Mouse (Mus musculus) kidney, adult 10 weeks (tissue): ENCODE measurements around the gene Atg4b. TPM values are rescaled to one million over a fixed set of nuclear protein-coding genes. Genes with fewer than 3 reads are reported as not detected.

Experiments
- polyA plus RNA-seq: library from polyadenylated mRNA; stranded (reverse); fragments of 350-450 nt; fragmentation: Illumina TruSeq; extraction: RNeasy Lipid Tissue Mini Kit (QIAGEN cat#74804); gene quantifications from one replicate; pipeline ENCODE4 v1.2.3, GENCODE M21; 2014; ENCODE audit warnings: low read depth, low replicate concordance

Gene Atg4b
- polyA plus RNA-seq, result 35.9 TPM

DNA sequence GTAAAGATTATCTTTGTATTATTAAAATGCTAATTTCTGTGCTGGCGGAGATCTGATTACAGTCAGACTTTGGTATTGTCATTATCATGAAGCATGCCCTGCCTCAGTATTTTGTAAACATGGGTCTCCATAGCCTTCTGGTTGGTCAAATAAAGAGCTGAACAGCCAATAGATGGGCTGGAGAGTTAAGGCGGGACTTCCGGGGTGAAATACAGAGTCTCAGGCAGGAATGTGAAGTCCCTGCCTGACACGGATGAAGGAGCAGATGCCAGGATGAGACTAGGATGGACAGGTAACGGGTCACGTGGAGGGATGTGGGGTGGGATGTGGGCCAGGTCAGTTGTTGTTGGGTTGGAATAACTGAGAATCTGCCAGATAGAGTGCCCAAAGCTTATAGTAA is at the start of gene Atg4b:
TSS of gene Atg4b (plus strand) at position 211 of the 400 bp plus-strand sequence.

DNA sequence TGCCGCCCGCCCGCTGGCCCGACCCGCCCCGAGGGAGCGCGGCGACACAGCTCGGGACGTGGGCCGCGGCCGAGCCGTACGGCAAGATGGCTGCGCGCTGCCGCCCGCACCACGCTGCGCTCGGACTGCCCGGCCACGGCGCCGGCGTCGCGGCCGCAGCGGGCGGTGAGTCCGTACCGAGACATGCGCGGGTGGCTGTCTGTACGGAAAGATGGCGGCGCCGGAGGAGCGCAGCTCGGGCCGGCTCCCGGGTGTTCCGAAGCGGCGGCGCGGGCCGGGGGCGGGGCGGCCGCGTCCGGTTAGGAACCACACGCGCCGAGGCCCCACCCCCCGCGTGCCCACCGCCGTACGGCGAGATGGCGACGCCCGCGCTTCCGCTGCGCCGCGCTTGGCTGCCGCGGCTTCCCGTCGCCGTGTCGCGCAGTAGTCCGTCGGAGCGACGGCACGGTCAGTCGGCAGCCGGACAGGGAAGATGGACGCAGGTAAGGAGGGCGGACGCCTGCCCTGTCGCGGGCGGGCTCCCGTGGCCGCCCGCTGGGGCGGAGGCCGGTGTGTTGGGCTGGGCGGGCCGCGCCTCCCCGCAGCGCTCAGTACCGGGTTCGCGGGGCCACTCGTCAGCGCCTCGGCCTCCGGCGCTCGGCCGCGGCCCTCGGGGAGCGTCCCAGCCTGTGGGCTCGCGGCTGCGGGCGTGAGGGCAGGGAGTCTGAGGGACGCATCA is 3.4 kb downstream of the Atg4b start, which contains the start of gene Thap4:
TSS of gene Thap4 (minus strand) at position 292 of the 718 bp plus-strand sequence.

DNA sequence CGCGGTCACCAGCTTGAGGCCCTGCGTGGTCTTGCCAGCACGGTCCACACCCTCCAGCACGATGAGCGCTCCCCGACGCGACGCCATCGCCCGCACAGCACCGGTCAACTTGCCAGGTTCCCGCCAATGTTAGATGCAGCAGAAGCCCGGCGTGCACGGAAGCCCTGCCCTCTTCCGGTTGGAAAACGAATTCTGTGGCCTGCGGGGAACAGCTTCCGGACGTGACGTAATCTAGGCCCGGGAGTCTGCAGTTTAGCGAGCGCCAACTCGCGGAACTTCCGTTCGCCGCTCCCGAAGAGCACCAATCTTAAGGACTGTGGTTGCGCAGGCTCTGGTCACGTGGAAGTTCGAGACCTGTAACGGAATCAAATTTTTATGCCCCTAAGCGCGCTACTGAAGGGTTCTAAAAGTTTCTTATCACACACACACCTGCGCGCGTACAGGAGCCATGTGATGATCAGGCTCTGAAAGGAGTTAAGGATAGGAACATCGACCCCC is 50.5 kb downstream of the Atg4b start, which contains the start of gene Dtymk:
TSS of gene Dtymk (minus strand) at position 194 of the 498 bp plus-strand sequence.

DNA sequence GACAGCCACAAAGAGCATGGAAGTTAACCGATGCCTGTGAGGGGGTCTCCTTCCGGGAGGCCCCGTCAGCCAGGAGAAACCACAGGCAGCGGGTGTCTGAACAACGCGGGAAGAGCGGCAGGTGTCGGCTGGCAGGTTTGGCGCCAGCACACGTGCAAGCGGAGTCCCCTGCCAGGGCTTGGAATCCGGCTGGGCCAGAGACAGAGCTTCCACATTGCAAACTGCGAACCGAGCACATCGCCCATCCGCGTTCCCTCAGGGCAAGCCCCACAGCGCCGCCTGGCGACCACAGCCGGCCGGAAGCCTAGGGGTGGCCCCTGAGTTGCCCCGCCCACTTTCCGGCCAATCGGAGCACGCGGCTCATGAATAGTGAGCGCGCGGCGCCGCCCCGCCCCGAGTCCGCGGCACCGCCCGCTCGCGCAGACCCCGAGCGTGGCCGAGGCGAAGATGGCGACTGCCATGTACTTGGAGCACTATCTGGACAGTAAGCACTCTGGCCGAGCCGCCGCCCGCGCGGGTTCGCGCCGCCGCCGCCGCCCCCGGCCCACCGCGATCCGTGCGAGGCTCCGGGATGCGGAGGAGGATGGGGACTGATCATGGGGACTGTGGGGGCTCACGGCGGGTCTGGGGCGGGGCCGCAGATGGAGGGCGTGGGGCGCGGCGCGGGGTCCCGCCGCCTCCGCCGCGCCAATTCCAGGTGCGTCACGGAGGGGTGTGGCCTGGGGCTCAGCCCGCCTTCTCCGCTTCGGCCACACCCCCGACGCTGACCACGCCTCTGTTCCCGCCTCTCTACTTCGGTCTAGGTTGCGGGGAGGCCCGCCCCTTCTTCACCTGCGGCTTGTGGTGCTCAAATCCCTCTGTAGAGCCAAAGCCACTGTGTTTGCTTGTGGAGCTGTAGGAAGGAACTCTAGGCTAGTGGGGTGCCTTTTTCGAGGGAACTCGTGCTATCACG is 52.5 kb downstream of the Atg4b start, which contains the start of gene Ing5:
TSS of gene Ing5 (plus strand) at position 410 of the 952 bp plus-strand sequence.

DNA sequence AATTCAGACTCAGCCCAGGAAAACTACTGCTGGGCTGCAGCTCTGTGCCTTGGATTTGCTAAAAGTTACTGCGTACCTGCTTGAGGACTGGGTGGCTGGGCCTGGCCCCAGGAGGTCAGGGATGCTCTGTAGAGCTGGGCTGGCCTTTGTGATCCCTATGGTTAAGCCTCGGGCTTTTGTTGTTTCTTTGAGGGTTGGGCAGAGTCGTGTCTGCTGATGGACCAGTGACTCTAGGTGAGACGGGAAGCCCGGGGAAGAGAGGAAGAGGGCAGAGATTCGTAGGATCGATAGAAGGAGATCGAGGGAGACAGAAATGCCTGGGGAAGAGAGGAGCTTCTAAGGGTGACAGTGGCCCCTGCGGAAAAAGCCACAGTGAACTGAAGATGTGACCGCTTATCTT is 73.3 kb downstream of the Atg4b start, which contains the start of gene D2hgdh:
TSS of gene D2hgdh (plus strand) at position 301 of the 400 bp plus-strand sequence.

Other genes starting within 250 kb of the Atg4b start
- gene Farp2, start 239.4 kb upstream of the Atg4b start, polyA plus RNA-seq, result 16.4 TPM
- 9.8 TPM for gene Stk25, start 92.8 kb upstream of the Atg4b start, polyA plus RNA-seq
- gene Bok, start 65.8 kb upstream of the Atg4b start, polyA plus RNA-seq, result 0.93 TPM
- gene Thap4, start 3.4 kb downstream of the Atg4b start, polyA plus RNA-seq, result 35.2 TPM
- gene Dtymk, start 50.4 kb downstream of the Atg4b start, polyA plus RNA-seq, result 25.7 TPM
- gene Ing5, start 52.5 kb downstream of the Atg4b start, polyA plus RNA-seq, result 7.7 TPM
- 26.7 TPM for gene D2hgdh, start 73.4 kb downstream of the Atg4b start, polyA plus RNA-seq
- gene Gal3st2, start 109.8 kb downstream of the Atg4b start, polyA plus RNA-seq, result not detected
- not detected for gene Gal3st2b, start 166.8 kb downstream of the Atg4b start, polyA plus RNA-seq
- not detected for gene Gal3st2c, start 239.0 kb downstream of the Atg4b start, polyA plus RNA-seq